Mouse (Mus musculus) mouse embryonic stem cell (cell line): ENCODE data around the gene Gpr143.

Source experiments
- in situ Hi-C, 2 experiments: fragments of 300-500 bp; cut with MboI; formaldehyde crosslinking; loops; 1 replicate in 1 of 2; 3 replicates in 1 of 2; pipeline ENCODE4 v1.14.3; 2019 to 2020; ENCODE audit warnings: low sequenced_read_pairs in 2 of 2, low pct_unique_long_range_greater_than_20kb in 1 of 2, mixed read lengths in 1 of 2; ENCODE audit not compliant: unreplicated experiment in 1 of 2

Gene Gpr143

DNA sequence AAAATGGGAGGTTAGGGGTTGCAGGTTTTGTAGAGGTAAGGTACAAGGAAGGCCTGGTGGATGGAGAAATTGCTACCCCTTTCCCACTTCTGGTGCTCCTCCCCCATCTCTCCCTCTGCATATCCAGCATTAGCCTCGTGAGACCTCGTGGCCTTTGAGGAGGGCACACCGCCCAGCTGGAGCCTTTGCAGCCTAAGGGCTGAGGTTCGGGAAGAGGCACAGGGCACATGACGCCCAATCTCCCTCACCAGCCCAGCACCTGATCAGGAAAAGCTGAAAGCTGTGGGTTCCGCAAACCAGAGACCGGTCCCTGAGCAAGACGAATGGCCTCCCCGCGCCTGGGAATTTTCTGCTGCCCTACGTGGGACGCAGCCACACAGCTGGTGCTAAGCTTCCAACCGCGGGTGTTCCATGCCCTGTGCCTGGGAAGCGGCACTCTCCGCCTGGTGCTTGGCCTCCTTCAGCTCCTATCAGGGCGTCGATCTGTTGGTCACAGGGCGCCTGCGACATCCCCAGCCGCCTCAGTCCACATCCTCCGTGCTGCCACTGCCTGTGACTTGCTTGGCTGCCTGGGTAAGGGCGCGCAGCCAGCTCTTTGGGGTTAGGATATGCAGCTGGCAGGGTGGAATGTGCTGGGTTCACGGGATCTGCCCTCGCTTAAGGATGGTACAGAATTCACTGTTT lies at the start of gene Gpr143:
Gene Gpr143 (plus strand): TSS at position 202 of the 684 bp plus-strand sequence.
- in situ Hi-C loops: no loop called here

DNA sequence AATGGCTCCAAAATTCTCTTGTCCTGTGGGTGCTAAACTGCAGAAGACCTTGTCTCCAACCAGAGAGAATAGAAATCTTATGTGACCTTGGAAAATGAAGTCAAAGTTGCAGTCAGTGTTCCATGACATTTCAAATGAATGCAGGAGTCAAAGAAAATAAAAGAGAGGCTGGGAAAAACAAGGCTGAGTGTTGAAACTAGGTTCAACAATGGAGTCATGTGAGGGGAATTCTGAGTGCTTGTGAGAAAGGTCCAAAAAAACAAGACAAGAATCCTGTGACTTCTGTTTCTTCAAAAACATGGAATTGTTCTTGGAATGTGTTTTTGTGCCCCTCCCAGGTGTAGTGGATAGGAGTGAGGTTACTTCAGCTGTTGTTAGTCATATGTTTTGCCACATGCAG lies 46.4 kb upstream of the Gpr143 start:
- in situ Hi-C loops: no loop called here

DNA sequence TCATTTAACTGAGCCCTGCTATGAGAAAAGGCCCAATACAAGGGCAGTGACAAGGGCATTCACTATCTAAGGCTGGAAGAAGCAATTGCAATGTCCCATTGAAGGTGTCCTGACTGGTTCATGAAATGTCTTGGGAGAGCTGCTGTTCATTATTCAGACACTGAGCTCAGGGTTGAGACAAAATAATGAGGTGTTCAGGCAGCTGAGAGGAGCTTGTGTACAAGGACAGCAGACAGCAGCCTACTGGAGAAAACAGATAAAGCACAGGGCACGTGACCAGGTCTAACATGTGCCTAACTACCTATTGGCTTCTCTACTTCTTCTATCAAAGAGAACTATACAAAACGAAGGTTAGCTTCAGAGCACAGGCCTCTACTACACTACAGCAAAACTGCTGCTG lies 43.5 kb upstream of the Gpr143 start:
- in situ Hi-C loops: no loop called here

DNA sequence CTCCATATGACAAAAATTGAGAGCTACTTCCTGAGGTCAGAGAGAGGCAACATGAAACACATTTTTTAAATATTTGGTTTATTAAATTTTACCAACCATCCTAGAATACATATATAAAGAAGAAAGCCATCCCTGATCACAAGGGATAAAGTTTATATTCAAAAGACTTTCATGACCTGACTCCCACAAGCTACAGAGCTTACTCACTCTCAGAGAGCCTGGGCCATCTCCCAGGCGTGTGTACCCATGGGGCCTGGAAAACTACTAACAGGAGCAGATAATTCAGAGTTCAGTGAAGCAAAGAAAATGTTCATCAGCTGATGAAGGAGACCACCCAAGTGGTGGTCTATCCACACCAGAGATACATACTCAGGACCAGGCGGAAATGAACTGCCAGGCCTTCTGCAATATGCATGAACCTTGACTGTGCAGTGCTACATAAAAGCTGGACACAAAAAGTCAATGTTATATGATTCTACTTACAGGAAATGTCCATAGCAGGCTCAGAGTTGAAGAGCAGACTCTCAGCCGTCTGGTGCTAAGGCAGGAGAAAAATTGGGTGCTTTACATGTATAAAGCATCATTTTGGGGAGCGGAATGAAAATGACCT lies 42.9 kb upstream of the Gpr143 start:
- in situ Hi-C loops: no loop called here

DNA sequence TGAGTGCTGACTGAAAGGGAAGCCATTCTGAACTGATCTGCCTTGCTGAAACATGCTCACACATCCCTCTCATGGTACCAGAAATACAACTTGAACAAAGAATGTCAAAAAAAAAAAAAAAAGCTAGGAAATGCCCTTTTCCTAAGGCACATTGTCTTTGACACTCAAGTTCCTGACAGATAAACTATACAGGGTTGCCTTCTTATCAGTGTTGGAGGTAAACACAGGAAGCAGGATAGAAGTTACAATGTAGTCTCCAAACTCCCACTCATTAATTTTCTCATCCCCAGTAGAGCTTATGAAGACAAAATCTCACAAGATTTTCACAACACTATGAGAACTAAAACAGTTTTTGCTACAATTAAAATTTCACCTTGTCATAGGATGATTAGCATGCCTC lies 38.1 kb upstream of the Gpr143 start:
- in situ Hi-C loops: no loop called here

DNA sequence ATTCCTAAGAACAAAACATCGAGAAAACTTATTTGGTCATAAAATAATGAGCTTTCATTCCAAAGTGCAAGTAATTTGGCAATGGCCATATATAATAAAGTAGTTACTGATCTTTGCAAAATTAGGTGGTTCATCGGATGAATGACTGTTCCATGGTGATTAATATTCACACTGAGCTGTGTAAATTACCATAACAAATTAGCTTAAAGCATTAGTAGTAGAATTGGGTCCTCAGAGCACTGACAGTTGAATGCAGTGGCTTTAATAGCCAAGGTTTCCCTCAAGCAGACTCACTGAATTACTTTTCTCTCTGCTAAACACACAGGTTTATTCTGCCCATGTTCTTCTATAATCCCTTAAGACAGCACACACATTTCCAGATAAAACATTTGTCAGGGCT lies 35.8 kb upstream of the Gpr143 start:
- in situ Hi-C loops: no loop called here

DNA sequence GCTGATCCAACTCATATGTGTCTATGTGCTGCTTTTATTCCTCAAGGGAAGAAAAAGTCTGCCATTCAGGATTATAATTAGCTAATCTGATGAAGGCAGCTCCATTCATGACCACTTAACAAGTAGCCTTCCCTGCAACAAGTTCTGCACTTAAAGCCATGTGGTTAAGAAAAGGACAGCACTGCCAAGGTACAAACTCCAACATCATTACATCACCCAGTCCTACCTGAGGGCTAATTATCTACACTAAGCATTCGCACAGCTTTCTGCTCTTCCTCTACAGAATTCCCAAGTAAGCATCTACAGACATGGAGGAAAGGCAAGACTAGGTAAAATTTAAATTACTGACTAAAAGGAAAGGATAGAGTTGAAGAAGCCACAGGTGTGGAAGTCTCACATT lies 25.9 kb upstream of the Gpr143 start:
- in situ Hi-C loops: no loop called here

DNA sequence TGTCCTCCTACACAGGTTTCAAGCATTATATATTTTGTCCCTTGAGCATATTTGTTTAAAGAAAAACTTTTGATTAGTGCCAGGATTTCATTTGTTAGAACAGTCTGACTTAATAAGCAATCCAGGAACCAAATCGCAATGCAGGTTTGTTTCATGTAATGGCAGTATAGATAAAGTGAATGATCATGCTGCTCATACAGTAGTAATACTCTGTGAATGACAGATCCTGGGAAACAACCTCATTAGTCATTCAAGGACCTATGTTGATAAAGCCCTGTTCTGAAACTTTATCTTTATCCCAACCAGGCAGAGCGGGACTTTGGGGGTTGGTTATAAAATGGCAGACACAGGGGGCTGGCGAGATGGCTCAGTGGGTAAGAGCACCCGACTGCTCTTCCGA lies 25.4 kb upstream of the Gpr143 start:
- in situ Hi-C loops: no loop called here

DNA sequence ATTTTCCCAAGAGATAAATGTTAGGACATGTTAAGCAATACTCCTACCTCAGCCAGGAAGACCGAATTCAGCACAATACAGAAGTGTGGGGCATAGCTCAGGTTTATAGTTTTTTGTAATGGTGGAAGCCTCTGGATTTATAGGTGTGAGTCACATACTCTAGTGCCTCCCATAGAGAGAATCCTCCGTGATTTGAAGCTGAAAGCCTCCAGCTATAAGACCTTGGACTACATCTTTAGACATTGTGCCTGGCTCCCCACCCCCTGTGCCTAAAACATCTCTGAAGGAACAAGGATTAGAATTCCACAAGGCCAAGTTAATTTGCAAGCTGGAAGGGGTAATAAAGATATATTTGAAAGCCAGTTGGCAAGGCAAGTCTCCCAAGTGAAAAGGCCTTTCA lies 19.3 kb upstream of the Gpr143 start:
- in situ Hi-C loops: no loop called here

DNA sequence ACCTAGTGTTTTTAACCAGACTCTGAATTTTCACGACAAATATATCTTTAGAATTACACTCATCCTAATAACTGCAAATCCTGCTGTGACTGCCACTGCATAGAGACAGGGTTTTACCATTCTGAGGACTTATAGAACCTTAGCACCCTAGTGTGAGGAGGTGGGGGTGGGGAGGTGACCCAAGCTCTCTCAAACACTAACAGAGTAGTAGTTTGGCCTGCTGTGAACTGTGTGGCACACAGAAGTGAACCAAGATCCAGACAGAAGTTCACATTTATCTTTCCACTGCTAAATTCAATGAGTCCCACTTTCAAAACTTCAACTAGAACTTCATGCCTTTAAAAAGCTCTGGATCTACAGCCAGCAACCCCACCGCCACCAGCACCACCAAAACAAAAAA lies 18.9 kb upstream of the Gpr143 start:
- in situ Hi-C loops: no loop called here

DNA sequence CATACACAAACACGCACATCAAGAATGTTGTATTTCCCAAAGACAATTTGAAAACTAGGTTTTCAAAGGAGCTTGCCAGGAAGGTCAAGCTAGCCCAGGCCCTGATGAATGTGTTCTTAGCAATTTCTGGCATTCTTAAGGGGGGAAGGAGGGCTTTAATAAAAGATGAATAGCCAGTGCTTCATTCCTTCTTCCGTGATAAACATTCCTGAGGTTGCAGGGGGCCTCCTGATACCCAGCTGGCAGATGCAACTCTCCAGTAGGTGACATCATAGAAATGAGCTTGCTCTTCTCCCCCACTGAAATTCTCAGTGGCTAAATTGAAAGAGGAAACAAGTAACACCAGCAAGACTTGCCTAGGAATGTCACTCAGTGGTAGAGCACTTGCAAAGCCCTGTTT lies 17.6 kb upstream of the Gpr143 start:
- in situ Hi-C loops: no loop called here

DNA sequence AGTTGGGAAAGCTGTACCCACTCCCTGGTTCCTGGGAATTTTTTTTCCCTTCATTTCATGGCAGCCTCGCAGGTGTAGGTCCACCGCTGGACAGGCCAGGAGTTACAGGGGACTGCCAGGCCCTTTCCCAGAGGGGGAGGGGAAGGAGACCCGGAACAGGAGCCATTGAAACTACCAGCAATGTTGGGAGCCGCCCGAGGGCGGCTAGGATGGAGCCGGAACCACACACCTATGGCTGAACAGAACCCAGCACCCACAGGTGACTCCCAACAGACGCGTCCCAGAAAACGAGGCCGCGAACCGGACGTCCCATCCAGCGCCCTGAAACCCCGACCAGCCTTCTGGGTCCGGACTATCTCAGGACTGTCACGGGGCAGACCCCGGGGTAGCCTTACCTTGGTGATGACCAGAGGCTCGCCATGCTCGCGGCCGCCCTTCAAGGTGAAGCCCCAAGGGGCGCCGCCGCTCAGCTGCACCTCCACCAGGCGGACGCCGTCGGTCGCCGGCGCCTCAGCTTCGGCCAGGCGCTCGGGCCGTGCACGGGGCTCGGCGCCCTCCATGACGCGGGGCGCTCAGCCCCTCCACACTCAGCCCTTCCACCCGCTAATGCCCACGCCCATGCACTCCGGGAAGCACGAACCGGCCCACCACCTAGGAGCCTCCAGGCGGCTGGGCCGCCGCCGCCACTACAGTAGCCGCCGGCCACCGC lies 12.7 kb upstream of the Gpr143 start, which contains the start of gene Shroom2:
Gene Shroom2 (minus strand): TSS at position 575 of the 709 bp plus-strand sequence.
- in situ Hi-C loops: no loop called here

DNA sequence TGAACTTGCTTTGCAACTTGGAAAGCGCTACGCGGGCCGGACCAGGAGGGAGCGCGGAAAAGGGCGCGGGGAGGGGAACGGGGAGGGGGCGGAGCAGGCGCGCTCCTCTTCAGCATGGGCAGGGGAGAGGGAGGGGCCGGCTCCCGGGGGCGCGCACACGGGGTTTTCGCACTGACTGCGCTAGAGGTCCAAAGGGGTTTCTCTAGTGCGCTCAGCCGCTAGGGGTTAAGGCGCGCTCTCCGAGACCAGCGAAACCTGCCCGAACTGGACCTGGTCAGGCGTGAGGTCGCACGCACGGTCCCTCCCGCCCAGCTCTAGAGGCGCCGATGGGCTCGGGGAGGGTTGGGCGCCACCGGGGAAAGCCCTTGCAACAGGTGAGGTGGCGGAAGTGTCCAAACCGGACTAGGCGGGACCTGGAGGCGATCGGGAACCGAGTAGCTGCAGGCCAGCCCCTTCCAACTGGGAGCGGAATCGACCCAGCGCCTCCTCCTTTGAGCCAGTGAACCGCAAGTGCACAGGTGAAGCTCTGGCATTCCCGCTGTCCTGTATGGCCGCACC lies 12.0 kb upstream of the Gpr143 start:
- in situ Hi-C loops: no loop called here

DNA sequence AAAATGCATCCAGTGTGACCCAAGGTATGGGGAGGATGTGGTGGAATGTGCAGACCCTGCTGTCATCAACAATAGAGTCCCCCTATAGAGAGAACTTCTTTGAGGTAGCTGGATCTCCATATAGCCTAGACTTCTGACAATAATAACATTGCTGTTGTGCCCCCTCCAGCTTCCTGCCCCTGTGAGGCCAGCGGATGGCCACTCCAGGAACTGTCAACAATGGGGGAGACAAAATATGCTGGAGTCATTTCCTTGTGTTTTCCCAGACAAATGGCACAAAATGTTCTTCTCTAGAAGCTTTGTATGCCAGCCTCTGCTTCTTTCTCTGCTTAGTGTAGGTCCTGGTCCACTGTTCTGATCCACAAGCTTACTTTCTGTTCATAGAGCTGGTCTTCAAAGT lies 6.4 kb downstream of the Gpr143 start:
- in situ Hi-C loops: no loop called here

DNA sequence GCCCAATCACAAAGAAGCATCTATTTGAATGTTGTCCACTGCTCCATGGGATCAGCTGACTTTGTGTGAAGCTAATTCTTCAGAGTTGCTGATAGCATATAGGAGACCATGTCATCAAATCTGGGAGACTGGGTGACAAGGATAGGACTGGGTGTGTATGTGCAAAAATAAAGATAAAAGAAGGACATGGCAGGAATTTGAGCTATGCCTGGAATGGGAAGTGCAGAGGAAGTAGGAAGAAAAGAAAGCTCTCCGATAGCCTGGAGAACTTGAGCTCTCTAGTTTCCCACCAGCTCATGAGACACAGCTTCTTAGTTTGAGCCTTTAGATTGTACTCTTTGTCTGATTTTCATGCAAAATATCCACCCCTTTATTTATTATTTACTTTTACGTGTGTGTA lies 6.9 kb downstream of the Gpr143 start:
- in situ Hi-C loops: no loop called here

DNA sequence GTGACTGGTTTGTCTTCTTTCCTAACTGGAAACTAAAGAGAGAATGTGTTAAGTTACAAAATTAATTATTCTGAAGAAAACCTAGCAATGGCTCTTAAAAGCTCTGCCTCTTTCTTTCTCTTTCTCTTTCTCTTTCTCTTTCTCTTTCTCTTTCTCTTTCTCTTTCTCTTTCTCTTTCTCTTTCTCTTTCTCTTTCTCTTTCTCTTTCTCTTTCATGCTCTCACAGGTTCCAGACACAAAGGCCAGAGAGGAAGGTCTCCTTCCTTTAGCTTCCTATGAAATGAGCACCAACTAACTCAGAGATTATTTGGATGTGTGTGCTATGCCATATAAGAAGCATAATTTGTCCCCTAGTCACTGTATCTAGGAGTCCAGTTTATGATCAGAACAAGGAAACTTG lies 23.6 kb downstream of the Gpr143 start:
- in situ Hi-C loops: no loop called here

DNA sequence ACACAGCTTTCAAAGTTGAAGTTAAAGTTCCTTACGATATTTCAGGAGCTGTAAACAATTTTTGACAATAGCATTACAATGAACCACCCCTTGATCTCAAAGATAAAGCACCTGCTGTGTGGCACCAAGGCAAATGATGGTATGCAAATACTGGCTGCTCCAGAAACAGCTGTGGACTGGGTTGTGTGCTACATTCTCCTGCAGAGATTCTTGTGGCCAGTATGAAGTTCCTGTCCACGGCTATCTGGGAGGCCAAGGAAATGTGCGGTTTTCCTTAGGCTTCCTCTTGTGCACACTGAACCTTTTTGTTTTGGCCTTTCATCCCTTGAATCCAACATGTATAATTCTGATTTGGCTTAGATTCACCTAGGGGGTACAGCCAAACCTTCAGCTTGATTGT lies 31.6 kb downstream of the Gpr143 start:
- in situ Hi-C loops: loop anchor here in 1 of 2 experiments (10.0 kb wide), 1 partner anchor 109 kb away; no protein-coding TSS in a partner anchor

DNA sequence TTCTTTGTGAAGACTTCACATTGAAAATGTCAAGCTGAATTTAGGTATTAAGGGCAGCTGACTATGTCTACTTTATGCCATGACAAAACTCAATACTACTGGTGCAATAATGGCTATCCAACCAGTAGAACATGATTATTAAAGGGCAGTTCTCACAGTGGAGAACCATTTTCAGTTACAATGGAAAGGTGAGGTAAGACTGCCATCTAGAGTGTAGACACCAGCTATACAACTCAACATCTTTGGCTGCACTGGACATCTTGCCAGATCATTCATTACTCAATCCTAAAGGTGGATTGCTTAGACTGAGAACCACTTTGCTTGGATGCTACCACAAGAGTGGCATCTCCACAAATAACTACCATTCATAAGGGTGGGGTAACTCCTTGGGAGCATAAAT lies 37.3 kb downstream of the Gpr143 start:
- in situ Hi-C loops: loop anchor here in 1 of 2 experiments (5.0 to 10.0 kb wide), 2 partner anchors 114 to 202 kb away; no protein-coding TSS in a partner anchor

DNA sequence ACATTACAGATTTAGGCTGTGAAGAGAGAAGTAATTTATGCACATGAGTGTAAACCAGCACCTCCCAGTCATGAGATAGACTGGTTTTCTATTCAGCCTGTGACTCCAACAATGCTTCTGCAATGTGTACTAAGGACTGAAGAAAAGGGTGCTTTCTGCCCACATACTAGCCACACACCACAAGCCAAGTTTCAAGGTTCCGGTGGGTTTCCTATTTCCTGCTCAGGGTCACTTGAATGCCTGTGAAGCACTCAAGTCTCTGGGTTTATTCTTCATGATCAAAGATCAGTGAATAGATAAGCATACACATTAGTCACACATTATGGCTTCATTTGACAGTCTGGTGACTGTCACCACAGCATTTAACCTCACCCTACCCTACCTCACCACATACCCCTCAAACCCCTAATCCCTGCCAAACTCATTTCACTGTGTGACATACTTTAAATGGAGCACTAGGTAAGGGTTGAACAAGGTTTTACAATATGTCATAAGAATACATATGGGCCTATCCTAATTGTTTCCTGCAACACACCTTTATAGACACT lies 49.4 kb downstream of the Gpr143 start:
- in situ Hi-C loops: loop anchor here in 1 of 2 experiments (25.0 kb wide), 2 partner anchors 444 to 1831 kb away; no protein-coding TSS in a partner anchor
